ENCODE assay signal across 14 mouse cellular contexts in genomic region chr4:117654016-117654702, GRCm38 (mm10). TPM values are rescaled to one million over a fixed set of nuclear protein-coding genes. Genes with fewer than 3 reads are reported as not detected.
DNase-seq lines count a peak whose midpoint lies in the region; ATAC-seq lines count a peak whose summit lies in the region.
"Had no signal": no experiment of that assay in that cellular context is flagged by ENCODE, and none has a peak within 500 bp of the region (broad histone marks: within the 10 kb centered on the region; RNA-seq: fewer than 3 reads in every experiment).

No protein-coding gene starts in this region.

- 17% methylated on average over 10 of the region's 10 CpGs for WGBS in embryonic facial prominence, embryonic 11.5 days
- WGBS in hindbrain, embryonic 10.5 days = 17% methylated on average over 10 of the region's 10 CpGs
- WGBS in midbrain, embryonic 10.5 days = 8% methylated on average over 10 of the region's 10 CpGs

- peak; percentile 60 to 76 for DNase-seq in cerebellum, postnatal 10 days
- no peak for DNase-seq in cerebellum, adult 18-20 months
- peak; percentile 35 for DNase-seq in embryonic facial prominence, embryonic 11.5 days (ENCODE audit: low spot score)
- DNase-seq in hindbrain, embryonic 10.5 days (ENCODE audit: low spot score) = no peak
- no peak for DNase-seq in midbrain, embryonic 10.5 days (ENCODE audit: low spot score)
- no peak for DNase-seq in adrenal gland, adult 18-20 months (ENCODE audit: low spot score in 2 of 2)
- no peak for DNase-seq in thymus, postnatal 25 days
- DNase-seq: cerebellum, adult 2 months; gastrocnemius, postnatal 14 days; kidney, adult 2 months; layer of hippocampus, adult 9-11 months; thymus, adult 18-20 months had no signal

- H3K4me1 ChIP-seq in embryonic facial prominence, embryonic 11.5 days (ENCODE audit: control insufficient read depth, insufficient read depth, low read length) = peaks cover 9% of the 10 kb centered on the region; the same call in 1 of the 2 replicates
- H3K4me1 ChIP-seq in hindbrain, embryonic 10.5 days (replicated peaks) = peaks cover 90% of the 10 kb centered on the region
- peaks cover 94% of the 10 kb centered on the region for H3K4me1 ChIP-seq in midbrain, embryonic 10.5 days

- no peak overlapping the region for H3K27ac ChIP-seq in embryonic facial prominence, embryonic 11.5 days (replicated peaks; ENCODE audit: low read depth, low read length)
- H3K27ac ChIP-seq in hindbrain, embryonic 10.5 days = peak overlapping the region; percentile 78
- peak overlapping the region; percentile 75 for H3K27ac ChIP-seq in midbrain, embryonic 10.5 days (replicated peaks)
- H3K27ac ChIP-seq: liver, embryonic 12.5 days had no signal

- no peaks in the 10 kb centered on the region for H3K36me3 ChIP-seq in embryonic facial prominence, embryonic 11.5 days (replicated peaks; ENCODE audit: control insufficient read depth, insufficient read depth, low read depth, low read length)
- peaks cover 2% of the 10 kb centered on the region for H3K36me3 ChIP-seq in hindbrain, embryonic 10.5 days
- 0 out of 2 replicates have a peak, but pooled peaks cover 10% of the 10 kb centered on the region for H3K36me3 ChIP-seq in midbrain, embryonic 10.5 days

- no peak overlapping the region for H3K4me3 ChIP-seq in embryonic facial prominence, embryonic 11.5 days (ENCODE audit: low read depth, low read length)
- H3K4me3 ChIP-seq in hindbrain, embryonic 10.5 days = no peak overlapping the region
- H3K4me3 ChIP-seq in midbrain, embryonic 10.5 days = no peak overlapping the region
- H3K4me3 ChIP-seq: liver, embryonic 12.5 days had no signal

- no peaks in the 10 kb centered on the region for H3K27me3 ChIP-seq in embryonic facial prominence, embryonic 11.5 days (ENCODE audit: control insufficient read depth, insufficient read depth, low read length)
- no peaks in the 10 kb centered on the region; the same call in 1 of the 2 replicates for H3K27me3 ChIP-seq in hindbrain, embryonic 10.5 days (ENCODE audit: insufficient read depth, poor library complexity, severe bottlenecking)
- H3K27me3 ChIP-seq in midbrain, embryonic 10.5 days (ENCODE audit: low read depth, poor library complexity, severe bottlenecking) = peaks cover 13% of the 10 kb centered on the region
- H3K27me3 ChIP-seq: liver, embryonic 12.5 days had no signal

- no peaks in the 10 kb centered on the region for H3K9me3 ChIP-seq in embryonic facial prominence, embryonic 11.5 days (replicated peaks; ENCODE audit: control insufficient read depth, low read length)
- no peaks in the 10 kb centered on the region for H3K9me3 ChIP-seq in hindbrain, embryonic 10.5 days
- H3K9me3 ChIP-seq in midbrain, embryonic 10.5 days (replicated peaks) = no peaks in the 10 kb centered on the region
- H3K9me3 ChIP-seq: liver, embryonic 12.5 days had no signal

- H3K9ac ChIP-seq in embryonic facial prominence, embryonic 11.5 days (replicated peaks; ENCODE audit: low read length) = peak overlapping the region; percentile 32
- H3K9ac ChIP-seq: liver, embryonic 12.5 days had no signal

- ATAC-seq in embryonic facial prominence, embryonic 11.5 days (replicated peaks; ENCODE audit: insufficient number of reproducible peaks, low FRiP score, low TSS enrichment, low read depth) = no peak
- ATAC-seq in activated CD4-positive, CD25-positive, alpha-beta regulatory T cell, adult 4 months = no peak
- ATAC-seq: liver, embryonic 12.5 days had no signal

- H3K4me2 ChIP-seq in embryonic facial prominence, embryonic 11.5 days (ENCODE audit: low read depth, low read length) = no peak overlapping the region
- H3K4me2 ChIP-seq: liver, embryonic 12.5 days had no signal

RNA-seq across cellular contexts. Expression of gene Dmap1, which starts 27.9 kb away (rescaled TPM):
- polyA plus RNA-seq in embryonic facial prominence, embryonic 11.5 days (2014; fragmentation: Nextera tagmentation; extraction: Ambion mirVana) = 89.6 and 89.9 TPM in 2 replicates
- polyA plus RNA-seq in hindbrain, embryonic 10.5 days (2016; fragmentation: Nextera tagmentation; extraction: Ambion mirVana) = 69.2 and 72.5 TPM in 2 replicates
- 74.3 and 80.7 TPM in 2 replicates for polyA plus RNA-seq in midbrain, embryonic 10.5 days (2016; fragmentation: Nextera tagmentation; extraction: Ambion mirVana)
- polyA plus RNA-seq in activated CD4-positive, CD25-positive, alpha-beta regulatory T cell, adult 4 months (2017; shearing (Covaris generic)) = 10 to 100 TPM; 21.4 to 24.9 TPM
- total RNA-seq in adrenal gland, adult 18-20 months (2021) = 10 to 100 TPM; 20.6 to 23.3 TPM

Comparison
In these comparisons a context has a peak if more than half of its experiments do, and no peak if none do; other contexts are left out.
1. DNase-seq: peak in cerebellum, postnatal 10 days (2 of 2) and embryonic facial prominence, embryonic 11.5 days (single experiment); none in cerebellum, adult 18-20 months (0 of 2), hindbrain, embryonic 10.5 days (single experiment), midbrain, embryonic 10.5 days (single experiment), adrenal gland, adult 18-20 months (0 of 2) and thymus, postnatal 25 days (single experiment).